Mouse (Mus musculus) liver, postnatal 0 days (tissue): Measurements from ENCODE around the gene Gm45713.

ENCODE experiments used
- CTCF ChIP-seq: sonication (generic); IDR thresholded peaks from 2 replicates; pipeline ENCODE4 v1.5.1; 2016; ENCODE audit warnings: antibody characterized with exemption, low read depth
- EP300 ChIP-seq: IDR thresholded peaks from 2 replicates; pipeline ENCODE4 v1.6.1; 2016; ENCODE audit warnings: antibody characterized with exemption, low read depth, mild to moderate bottlenecking

DNA sequence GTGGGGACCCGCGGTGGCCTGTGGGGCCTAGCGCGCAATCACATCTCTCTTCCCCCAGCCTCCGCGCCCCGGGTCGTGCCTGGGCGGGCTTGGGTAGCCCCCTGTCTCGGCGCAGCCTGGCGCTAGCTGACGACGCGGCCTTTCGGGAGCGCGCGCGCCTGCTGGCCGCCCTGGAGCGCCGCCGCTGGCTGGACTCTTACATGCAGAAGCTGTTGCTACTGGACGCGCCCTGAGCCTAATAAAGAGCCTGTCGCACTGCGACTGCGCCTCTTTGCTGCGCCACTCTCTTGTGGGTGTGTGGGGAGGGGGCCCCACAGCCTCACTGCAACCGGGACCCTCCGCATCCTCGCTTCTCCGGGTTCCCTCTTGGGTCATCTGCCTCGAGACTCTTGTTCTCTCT is 45.5 kb upstream of the Gm45713 start:
- TF ChIP-seq CTCF: no peak
- TF ChIP-seq EP300: no peak
